Mouse (Mus musculus) stomach, postnatal 0 days (tissue): ENCODE results near the gene Ifnlr1. TPM values are rescaled to one million over a fixed set of nuclear protein-coding genes. Genes with fewer than 3 reads are reported as not detected.

ENCODE experiments used
- ATAC-seq: fragments of 200-750 bp; cut with Nextera tagmentation; 2 replicates; pipeline ENCODE4 v1.8.0; 2017; ENCODE audit not compliant: low FRiP score, low TSS enrichment
- DNase-seq: peaks from one replicate; pipeline ENCODE4 v3.0.0-alpha.2; 2016; ENCODE audit warnings: low spot score
- H3K27ac ChIP-seq: fragments of 300-500 bp; sonication (generic); replicated peaks from 2 replicates; pipeline ENCODE4 v1.5.1; 2014; ENCODE audit warnings: mild to moderate bottlenecking, control low read depth
- H3K27me3 ChIP-seq: fragments of 300-500 bp; sonication (generic); 2 replicates; pipeline ENCODE4 v1.6.1; 2014; ENCODE audit warnings: low read length; ENCODE audit not compliant: control insufficient read depth, insufficient read depth
- H3K36me3 ChIP-seq: fragments of 300-500 bp; sonication (generic); 2 replicates; pipeline ENCODE4 v1.6.1; 2014; ENCODE audit warnings: low read length, mixed read lengths; ENCODE audit not compliant: control insufficient read depth, insufficient read depth
- H3K4me1 ChIP-seq: fragments of 300-500 bp; sonication (generic); replicated peaks from 2 replicates; pipeline ENCODE4 v1.6.1; 2014; ENCODE audit warnings: antibody characterized with exemption; ENCODE audit not compliant: control insufficient read depth, insufficient read depth
- H3K4me2 ChIP-seq: fragments of 300-500 bp; sonication (generic); replicated peaks from 2 replicates; pipeline ENCODE4 v1.6.1; 2014; ENCODE audit warnings: low read depth, mild to moderate bottlenecking, control low read depth, moderate library complexity
- H3K4me3 ChIP-seq: fragments of 300-500 bp; sonication (generic); 2 replicates; pipeline ENCODE4 v1.5.1; 2014; ENCODE audit warnings: low read depth, low read length, control low read depth
- H3K9ac ChIP-seq: fragments of 300-500 bp; sonication (generic); 2 replicates; pipeline ENCODE4 v1.6.1; 2014; ENCODE audit warnings: mild to moderate bottlenecking, low read length, control low read depth, mixed read lengths
- H3K9me3 ChIP-seq: fragments of 300-500 bp; sonication (generic); 2 replicates; pipeline ENCODE4 v1.6.1; 2016; ENCODE audit warnings: low read length; ENCODE audit not compliant: control insufficient read depth
- CTCF ChIP-seq: IDR thresholded peaks from 2 replicates; pipeline ENCODE4 v1.5.1; 2016; ENCODE audit warnings: antibody characterized with exemption, low read depth, mild to moderate bottlenecking, moderate library complexity
- EP300 ChIP-seq: optimal IDR thresholded peaks from 2 replicates; pipeline ENCODE3; 2016; ENCODE audit warnings: antibody characterized with exemption
- WGBS: fragments of 180-500 bp; shearing (Covaris S2); extraction: QIAGEN DNeasy Blood & Tissue Kit; methylation state at CpG from one replicate; pipeline ENCODE4 v1.1.7; 2014; 5-methylcytosine and 5-hydroxymethylcytosine counted together
- polyA plus RNA-seq: library from polyadenylated mRNA; unstranded; fragments of >200 nt; fragmentation: Nextera tagmentation; extraction: Ambion mirVana; gene quantifications from 2 replicates; pipeline ENCODE4 v1.2.1, GENCODE M21; 2015

The Ifnlr1 gene
- polyA plus RNA-seq, 1 experiment from 2014 or later: 1.9 TPM

- H3K4me2 ChIP-seq: no peak overlapping the region
- H3K9me3 ChIP-seq: no peaks in the 10 kb centered on the region
- ATAC-seq: no peak
- WGBS: 60% methylated on average over 6 of the region's 6 CpGs
- H3K4me1 ChIP-seq: no peaks in the 10 kb centered on the region
- H3K9ac ChIP-seq: no peak overlapping the region
- DNase-seq: no peak
- TF ChIP-seq EP300: no peak
- TF ChIP-seq CTCF: no peak
- no peak overlapping the region for H3K4me3 ChIP-seq
- H3K36me3 ChIP-seq: no peaks in the 10 kb centered on the region
- H3K27me3 ChIP-seq: no peaks in the 10 kb centered on the region
- H3K27ac ChIP-seq: no peak overlapping the region
Observed at GRCm38 (mm10) chr4:135664656-135665055, 21.4 kb upstream of the Ifnlr1 start.

GRCm38 (mm10) chr4:135666192-135666975, 19.7 kb upstream of the Ifnlr1 start:
- DNase-seq (peak; percentile 85), ATAC-seq (no peak)
- H3K9me3 ChIP-seq: no peaks in the 10 kb centered on the region
- H3K27me3 ChIP-seq: no peaks in the 10 kb centered on the region
- no peaks in the 10 kb centered on the region for H3K36me3 ChIP-seq
- H3K4me1 ChIP-seq: no peaks in the 10 kb centered on the region
- H3K4me3 ChIP-seq: no peak overlapping the region
- no peak overlapping the region for H3K4me2 ChIP-seq
- 60% methylated on average over 17 of the region's 17 CpGs for WGBS
- no peak overlapping the region for H3K9ac ChIP-seq
- H3K27ac ChIP-seq: no peak overlapping the region
- TF ChIP-seq EP300 (no peak), CTCF (peak; percentile 88)

GRCm38 (mm10) chr4:135667266-135667844, 18.7 kb upstream of the Ifnlr1 start:
- Histone ChIP-seq H3K27ac (no peak overlapping the region), H3K4me1 (no peaks in the 10 kb centered on the region), H3K27me3 (no peaks in the 10 kb centered on the region), H3K4me2 (no peak overlapping the region), H3K36me3 (no peaks in the 10 kb centered on the region), H3K9ac (no peak overlapping the region), H3K4me3 (no peak overlapping the region), H3K9me3 (no peaks in the 10 kb centered on the region)
- TF ChIP-seq EP300 (no peak), CTCF (peak; percentile 82)
- ATAC-seq (peak; percentile 25; the same call in 1 of the 2 replicates), DNase-seq (peak; percentile 43)
- WGBS: 11% methylated on average over 16 of the region's 16 CpGs

DNA sequence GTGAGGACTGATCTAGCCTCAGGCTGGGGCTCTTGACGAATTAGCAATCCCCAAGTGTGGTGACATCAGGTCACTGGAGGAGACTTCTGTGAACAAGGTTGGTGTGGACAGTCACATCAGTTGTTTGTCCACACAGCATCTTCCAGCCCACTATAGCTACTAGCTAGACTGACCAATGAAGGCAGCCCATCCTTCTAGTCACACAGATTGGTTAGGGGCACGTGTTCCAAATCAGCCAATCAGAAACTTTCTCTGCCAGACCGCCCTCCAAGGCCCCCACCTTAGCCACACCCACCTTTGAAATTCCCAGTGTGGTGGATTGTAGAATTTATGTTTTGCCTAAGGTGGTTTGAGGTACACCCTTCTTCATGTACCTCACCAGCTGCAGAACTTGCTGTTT, 12.6 kb upstream of the Ifnlr1 start:
- no peaks in the 10 kb centered on the region for H3K27me3 ChIP-seq
- H3K9me3 ChIP-seq: no peaks in the 10 kb centered on the region
- H3K4me1 ChIP-seq: no peaks in the 10 kb centered on the region
- no peak for DNase-seq
- ATAC-seq: no peak
- no peak overlapping the region for H3K4me3 ChIP-seq
- H3K36me3 ChIP-seq: no peaks in the 10 kb centered on the region
- H3K9ac ChIP-seq: no peak overlapping the region
- TF ChIP-seq EP300: no peak
- TF ChIP-seq CTCF: no peak
- 73% methylated on average over 3 of the region's 3 CpGs for WGBS
- H3K27ac ChIP-seq: no peak overlapping the region
- no peak overlapping the region for H3K4me2 ChIP-seq

GRCm38 (mm10) chr4:135674993-135675392, 11.1 kb upstream of the Ifnlr1 start:
- 71% methylated on average over 9 of the region's 9 CpGs for WGBS
- TF ChIP-seq CTCF: no peak
- no peak for TF ChIP-seq EP300
- H3K36me3 ChIP-seq: no peaks in the 10 kb centered on the region
- DNase-seq (no peak), ATAC-seq (no peak)
- H3K4me1 ChIP-seq: no peaks in the 10 kb centered on the region
- H3K27ac ChIP-seq: no peak overlapping the region
- H3K9me3 ChIP-seq: no peaks in the 10 kb centered on the region
- H3K4me3 ChIP-seq: no peak overlapping the region
- no peak overlapping the region for H3K4me2 ChIP-seq
- H3K27me3 ChIP-seq: no peaks in the 10 kb centered on the region
- no peak overlapping the region for H3K9ac ChIP-seq

GRCm38 (mm10) chr4:135676476-135676875, 9.6 kb upstream of the Ifnlr1 start:
- Histone ChIP-seq H3K9me3 (no peaks in the 10 kb centered on the region), H3K27me3 (no peaks in the 10 kb centered on the region), H3K36me3 (no peaks in the 10 kb centered on the region), H3K4me3 (no peak overlapping the region), H3K9ac (no peak overlapping the region), H3K4me2 (no peak overlapping the region), H3K27ac (peak overlapping the region; percentile 45; the same call in 1 of the 2 replicates), H3K4me1 (no peaks in the 10 kb centered on the region)
- ATAC-seq (peak; percentile 91), DNase-seq (peak; percentile 61)
- no peak for TF ChIP-seq EP300
- TF ChIP-seq CTCF: no peak
- WGBS: 51% methylated on average over 5 of the region's 5 CpGs
